Mouse (Mus musculus) thymus, adult 2 months (tissue): ENCODE results near the gene Cep350.

Experiments used
- CTCF ChIP-seq: fragments of 200-500 bp; IDR thresholded peaks from 2 replicates; pipeline ENCODE4 v1.5.1; 2012; ENCODE audit warnings: mild to moderate bottlenecking, control low read depth, low read length, moderate library complexity, borderline replicate concordance; ENCODE audit not compliant: control insufficient read depth, poor library complexity, insufficient read depth; ENCODE audit errors: extremely low read depth
- POLR2A ChIP-seq: fragments of 200-500 bp; IDR thresholded peaks from 2 replicates; pipeline ENCODE4 v1.6.1; 2012; ENCODE audit warnings: mild to moderate bottlenecking, low read length, control low read depth, moderate library complexity; ENCODE audit not compliant: control insufficient read depth, poor library complexity, insufficient read depth; ENCODE audit errors: extremely low read depth

DNA sequence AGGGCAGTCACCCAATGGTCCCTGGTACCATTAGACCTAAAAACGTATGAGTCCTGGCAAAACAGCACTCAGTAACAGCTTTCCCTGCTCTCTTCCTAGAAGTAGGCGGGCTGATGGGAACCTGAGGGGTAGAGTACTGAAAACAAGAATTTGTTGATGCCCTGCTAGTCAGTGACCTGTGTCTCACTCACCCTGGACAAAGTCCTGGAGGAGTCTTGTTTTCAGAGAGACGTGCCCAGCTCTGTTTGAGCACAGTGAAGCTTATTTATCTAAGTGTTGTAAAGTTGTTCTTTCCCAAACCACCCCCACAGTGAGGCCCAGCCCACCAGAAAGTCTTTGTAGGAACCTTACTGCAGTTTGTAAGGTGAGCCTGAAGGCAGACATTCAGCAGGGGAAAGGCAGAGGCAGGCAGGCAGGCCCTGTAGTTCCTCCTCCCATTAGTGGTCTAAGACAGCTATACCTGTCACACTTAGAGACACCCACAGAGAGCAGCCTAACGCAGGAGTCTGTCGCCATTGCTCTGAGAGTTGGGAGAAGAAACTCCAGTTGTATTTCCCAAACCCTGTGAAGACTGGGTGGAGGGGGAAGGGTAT is 146.2 kb downstream of the Cep350 start:
- TF ChIP-seq CTCF (no peak), POLR2A (no peak)
